Mouse (Mus musculus): ENCODE data around the gene Slc25a39. TPM values are rescaled to one million over a fixed set of nuclear protein-coding genes. Genes with fewer than 3 reads are reported as not detected.

The Slc25a39 gene
- total and polyA plus RNA-seq, 3 experiments: 55.9 to 231 (median 205) TPM

DNA sequence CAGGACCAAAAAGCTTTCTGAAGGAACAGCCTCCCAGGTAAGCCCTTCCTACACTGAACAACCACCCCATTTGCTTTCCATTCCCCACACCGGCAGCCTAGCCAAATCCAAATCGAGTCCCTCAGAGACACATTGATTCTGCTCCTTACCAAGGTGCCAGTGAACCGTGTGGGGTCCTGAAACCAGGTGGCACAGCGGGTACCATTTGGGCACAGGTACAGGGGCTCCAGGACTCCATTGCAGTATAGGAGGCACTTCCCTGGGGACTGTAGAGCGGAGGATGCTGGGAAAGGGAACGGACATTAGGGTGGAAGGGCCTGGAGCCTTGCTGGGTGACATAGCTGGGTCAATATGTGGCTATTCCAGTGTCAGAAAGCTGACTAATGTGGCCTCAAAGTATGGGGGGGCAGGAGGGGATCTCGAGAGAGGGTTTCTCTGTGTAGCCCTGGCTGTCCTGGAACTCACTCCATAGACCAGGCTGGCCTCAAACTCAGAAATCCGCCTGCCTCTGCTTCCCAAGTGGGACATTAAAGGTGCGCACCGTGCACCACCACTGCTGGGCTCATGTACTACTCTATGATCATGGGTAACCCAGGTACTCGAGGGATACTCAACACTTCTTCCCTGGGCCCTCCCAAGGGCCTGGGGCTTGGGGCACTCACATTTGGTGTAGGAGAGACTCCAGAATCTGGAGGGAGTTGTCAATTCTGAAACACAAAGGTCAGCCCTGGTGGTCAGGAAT, 2.0 kb downstream of the Slc25a39 start:
- Histone ChIP-seq H3K4me3 (ENCODE audit: low read depth, low read length) (peak overlapping the region; percentile 84; the same call in 1 of the 2 replicates), H3K9me3 (replicated peaks) (no peaks in the 10 kb centered on the region), H3K27me3 (ENCODE audit: insufficient read depth, low read length) (peaks cover under 1% of the 10 kb centered on the region; the same call in 1 of the 2 replicates), H3K4me1 (ENCODE audit: insufficient read depth, low read depth, low read length) (peaks cover 48% of the 10 kb centered on the region), H3K36me3 (replicated peaks) (peaks cover 49% of the 10 kb centered on the region)
- DNase-seq (ENCODE audit: low spot score): no peak
- TF ChIP-seq GATA2 (IDR thresholded peaks at IDR 0.05; ENCODE audit: borderline replicate concordance, low read depth, low read length) (no peak), TAL1 (conservative IDR thresholded peaks at IDR 0.05; ENCODE audit: low read depth, low read length) (no peak), POLR2AphosphoS5 (IDR thresholded peaks at IDR 0.05; ENCODE audit: insufficient replicate concordance, low read depth, low read length) (no peak), GATA1 (IDR thresholded peaks at IDR 0.05; ENCODE audit: borderline replicate concordance, low read length) (no peak), CTCF (IDR thresholded peaks at IDR 0.05; ENCODE audit: low read depth, low read length) (no peak)
- ATAC-seq (ENCODE audit: extremely low read depth, insufficient number of reproducible peaks, low FRiP score, poor library complexity, severe bottlenecking): no peak

DNA sequence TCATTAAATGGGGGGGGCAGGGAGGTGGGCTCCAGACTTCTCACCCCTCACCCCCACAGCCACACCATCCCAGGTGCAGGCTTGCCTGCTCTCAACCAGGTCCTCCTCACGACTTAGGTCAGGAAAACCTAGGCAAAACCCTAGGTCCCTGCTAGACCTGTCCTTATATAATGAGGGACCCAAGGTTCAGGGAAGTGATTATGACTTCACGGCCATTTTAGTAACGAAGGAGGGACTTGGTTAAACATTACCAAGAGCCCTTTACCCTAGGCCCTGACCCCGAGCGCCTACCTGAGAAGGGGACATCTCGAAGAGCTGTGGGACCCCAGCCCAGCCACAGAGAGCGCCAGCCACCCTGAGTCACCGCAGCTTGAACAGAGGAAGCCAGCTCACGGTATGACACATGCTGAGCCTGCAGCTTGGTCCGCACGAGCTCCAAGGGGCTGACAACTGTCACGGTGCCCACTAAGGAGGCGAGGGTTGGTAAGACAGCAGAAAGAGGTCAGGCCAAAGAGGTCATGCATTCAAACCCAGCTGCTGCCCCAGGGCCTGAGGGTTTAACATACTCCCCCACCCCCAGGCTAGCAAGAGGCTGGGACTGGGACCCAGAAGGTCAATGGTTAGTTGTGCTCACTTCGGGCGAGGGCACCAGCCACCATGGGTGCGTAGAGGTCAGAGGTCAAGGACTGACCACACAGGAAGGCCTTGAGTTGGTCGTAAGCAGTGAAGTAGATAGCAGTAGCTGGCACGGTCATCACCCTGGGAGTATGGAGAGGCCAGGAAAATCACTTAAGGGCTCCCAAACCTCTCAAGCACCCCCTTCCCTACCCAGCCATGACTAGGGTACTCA, 3.4 kb downstream of the Slc25a39 start:
- Histone ChIP-seq H3K9me3 (replicated peaks) (no peaks in the 10 kb centered on the region), H3K27me3 (ENCODE audit: insufficient read depth, low read length) (peaks cover 13% of the 10 kb centered on the region), H3K4me1 (ENCODE audit: insufficient read depth, low read depth, low read length) (peaks cover 43% of the 10 kb centered on the region), H3K4me3 (ENCODE audit: low read depth, low read length) (no peak overlapping the region), H3K36me3 (replicated peaks) (peaks cover 49% of the 10 kb centered on the region)
- DNase-seq (ENCODE audit: low spot score): no peak
- TF ChIP-seq POLR2AphosphoS5 (IDR thresholded peaks at IDR 0.05; ENCODE audit: insufficient replicate concordance, low read depth, low read length) (no peak), TAL1 (conservative IDR thresholded peaks at IDR 0.05; ENCODE audit: low read depth, low read length) (no peak), GATA2 (IDR thresholded peaks at IDR 0.05; ENCODE audit: borderline replicate concordance, low read depth, low read length) (no peak), GATA1 (IDR thresholded peaks at IDR 0.05; ENCODE audit: borderline replicate concordance, low read length) (no peak), CTCF (IDR thresholded peaks at IDR 0.05; ENCODE audit: low read depth, low read length) (no peak)
- no peak for ATAC-seq (ENCODE audit: extremely low read depth, insufficient number of reproducible peaks, low FRiP score, poor library complexity, severe bottlenecking)

DNA sequence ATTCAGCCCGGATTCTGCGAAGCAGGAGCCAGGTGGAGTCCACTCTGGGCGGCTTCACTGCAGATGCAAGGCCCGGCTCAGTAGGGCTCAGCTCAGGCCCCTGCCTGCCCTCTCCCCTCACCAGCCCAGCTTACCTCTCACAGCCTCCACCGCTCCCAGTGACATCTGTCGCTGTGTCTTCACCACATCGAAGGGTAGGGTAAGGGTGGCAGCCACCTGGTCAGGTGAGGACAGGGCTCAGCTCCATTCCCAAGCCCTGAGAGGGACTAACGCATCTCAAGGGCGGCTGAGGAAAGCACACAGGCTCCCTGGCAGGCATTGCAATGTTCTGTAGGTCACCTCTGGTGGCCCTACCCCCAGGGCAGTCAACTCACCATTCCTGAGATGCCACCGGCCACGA, 4.1 kb downstream of the Slc25a39 start:
- H3K4me1 ChIP-seq (ENCODE audit: insufficient read depth, low read depth, low read length): peaks cover 36% of the 10 kb centered on the region
- H3K36me3 ChIP-seq (replicated peaks): peaks cover 49% of the 10 kb centered on the region
- TF ChIP-seq CTCF (IDR thresholded peaks at IDR 0.05; ENCODE audit: low read depth, low read length) (no peak), POLR2AphosphoS5 (IDR thresholded peaks at IDR 0.05; ENCODE audit: insufficient replicate concordance, low read depth, low read length) (no peak), TAL1 (conservative IDR thresholded peaks at IDR 0.05; ENCODE audit: low read depth, low read length) (no peak), GATA1 (IDR thresholded peaks at IDR 0.05; ENCODE audit: borderline replicate concordance, low read length) (no peak), GATA2 (IDR thresholded peaks at IDR 0.05; ENCODE audit: borderline replicate concordance, low read depth, low read length) (no peak)
- no peaks in the 10 kb centered on the region for H3K9me3 ChIP-seq (replicated peaks)
- no peak overlapping the region for H3K4me3 ChIP-seq (ENCODE audit: low read depth, low read length)
- H3K27me3 ChIP-seq (ENCODE audit: insufficient read depth, low read length): peaks cover 18% of the 10 kb centered on the region
- ATAC-seq (ENCODE audit: extremely low read depth, insufficient number of reproducible peaks, low FRiP score, poor library complexity, severe bottlenecking) (no peak), DNase-seq (ENCODE audit: low spot score) (no peak)

DNA sequence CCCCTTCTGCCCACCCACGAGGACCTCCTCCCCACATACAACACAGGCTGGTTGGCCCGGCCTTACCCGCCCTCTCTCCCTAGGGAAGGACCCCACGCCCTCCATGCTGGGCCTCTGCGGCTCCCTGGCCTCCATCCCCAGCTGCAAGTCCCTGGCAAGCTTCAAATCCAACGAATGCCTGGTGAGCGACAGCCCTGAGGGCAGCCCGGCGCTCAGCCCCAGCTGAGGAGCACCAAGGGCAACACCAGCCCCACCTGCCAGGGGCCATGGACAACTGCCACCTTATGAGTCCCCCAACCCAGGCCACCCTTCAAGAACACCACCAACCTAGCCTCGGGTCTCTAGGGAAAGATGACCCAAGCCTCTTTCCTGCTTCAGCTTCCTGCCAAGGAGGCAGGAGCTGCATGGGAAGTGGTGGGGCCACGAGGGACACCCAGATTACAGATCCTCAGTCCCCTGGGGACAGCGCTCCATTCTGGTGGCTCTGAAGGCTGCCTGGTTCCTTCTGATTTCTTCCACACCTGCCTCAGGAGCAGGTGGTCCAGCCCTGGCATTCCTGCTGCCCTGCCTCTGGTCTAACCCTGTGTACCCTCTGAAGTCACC, 5.7 kb downstream of the Slc25a39 start:
- peaks cover 32% of the 10 kb centered on the region for H3K27me3 ChIP-seq (ENCODE audit: insufficient read depth, low read length)
- TF ChIP-seq POLR2AphosphoS5 (IDR thresholded peaks at IDR 0.05; ENCODE audit: insufficient replicate concordance, low read depth, low read length) (no peak), GATA2 (IDR thresholded peaks at IDR 0.05; ENCODE audit: borderline replicate concordance, low read depth, low read length) (no peak), CTCF (IDR thresholded peaks at IDR 0.05; ENCODE audit: low read depth, low read length) (no peak), TAL1 (conservative IDR thresholded peaks at IDR 0.05; ENCODE audit: low read depth, low read length) (no peak), GATA1 (IDR thresholded peaks at IDR 0.05; ENCODE audit: borderline replicate concordance, low read length) (no peak)
- DNase-seq (ENCODE audit: low spot score) (no peak), ATAC-seq (ENCODE audit: extremely low read depth, insufficient number of reproducible peaks, low FRiP score, poor library complexity, severe bottlenecking) (no peak)
- peaks cover 28% of the 10 kb centered on the region for H3K4me1 ChIP-seq (ENCODE audit: insufficient read depth, low read depth, low read length)
- H3K4me3 ChIP-seq (ENCODE audit: low read depth, low read length): no peak overlapping the region
- H3K36me3 ChIP-seq (replicated peaks): peaks cover 49% of the 10 kb centered on the region
- no peaks in the 10 kb centered on the region for H3K9me3 ChIP-seq (replicated peaks)

DNA sequence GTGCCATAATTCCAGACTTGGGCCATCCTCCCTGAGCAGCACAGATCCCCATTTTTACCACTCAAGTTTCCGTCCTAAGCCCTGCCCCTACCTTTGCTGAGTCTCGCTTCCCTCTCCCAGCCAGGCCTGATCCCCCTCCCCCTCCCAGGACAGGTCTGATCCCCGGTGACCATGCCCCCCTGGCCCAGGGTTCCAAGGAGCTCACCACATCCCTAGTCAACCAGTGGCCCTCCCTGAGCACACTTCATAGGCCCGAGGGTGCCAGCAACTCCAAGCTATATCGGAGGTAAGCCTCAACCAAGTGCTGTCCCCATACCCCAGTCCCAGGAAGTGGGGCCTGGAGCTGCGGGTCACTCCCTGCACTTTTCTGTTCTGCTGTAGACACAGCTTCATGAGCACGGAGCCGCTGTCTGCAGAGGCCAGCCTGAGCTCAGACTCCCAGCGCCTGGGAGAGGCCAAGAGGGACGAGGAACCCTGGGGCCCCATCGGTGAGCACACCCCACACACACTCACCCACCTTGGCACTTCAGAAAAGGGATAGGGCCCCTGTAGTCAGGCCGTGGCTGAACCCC, 7.1 kb downstream of the Slc25a39 start:
- ATAC-seq (ENCODE audit: extremely low read depth, insufficient number of reproducible peaks, low FRiP score, poor library complexity, severe bottlenecking) (no peak), DNase-seq (ENCODE audit: low spot score) (no peak)
- H3K4me3 ChIP-seq (ENCODE audit: low read depth, low read length): no peak overlapping the region
- peaks cover 46% of the 10 kb centered on the region for H3K27me3 ChIP-seq (ENCODE audit: insufficient read depth, low read length)
- peaks cover 14% of the 10 kb centered on the region for H3K4me1 ChIP-seq (ENCODE audit: insufficient read depth, low read depth, low read length)
- no peak for TF ChIP-seq POLR2AphosphoS5 (IDR thresholded peaks at IDR 0.05; ENCODE audit: insufficient replicate concordance, low read depth, low read length)
- no peak for TF ChIP-seq CTCF (IDR thresholded peaks at IDR 0.05; ENCODE audit: low read depth, low read length)
- no peak for TF ChIP-seq GATA2 (IDR thresholded peaks at IDR 0.05; ENCODE audit: borderline replicate concordance, low read depth, low read length)
- TF ChIP-seq TAL1 (conservative IDR thresholded peaks at IDR 0.05; ENCODE audit: low read depth, low read length): no peak
- TF ChIP-seq GATA1 (IDR thresholded peaks at IDR 0.05; ENCODE audit: borderline replicate concordance, low read length): no peak
- no peaks in the 10 kb centered on the region for H3K9me3 ChIP-seq (replicated peaks)
- H3K36me3 ChIP-seq (replicated peaks): peaks cover 42% of the 10 kb centered on the region
